Mouse (Mus musculus): ENCODE results near the gene Lypd8. TPM values are rescaled to one million over a fixed set of nuclear protein-coding genes. Genes with fewer than 3 reads are reported as not detected.

Lypd8 gene
- polyA plus RNA-seq (2015; fragmentation: Nextera tagmentation; extraction: Ambion mirVana): 0.21 and 0.27 TPM in 2 replicates

DNA sequence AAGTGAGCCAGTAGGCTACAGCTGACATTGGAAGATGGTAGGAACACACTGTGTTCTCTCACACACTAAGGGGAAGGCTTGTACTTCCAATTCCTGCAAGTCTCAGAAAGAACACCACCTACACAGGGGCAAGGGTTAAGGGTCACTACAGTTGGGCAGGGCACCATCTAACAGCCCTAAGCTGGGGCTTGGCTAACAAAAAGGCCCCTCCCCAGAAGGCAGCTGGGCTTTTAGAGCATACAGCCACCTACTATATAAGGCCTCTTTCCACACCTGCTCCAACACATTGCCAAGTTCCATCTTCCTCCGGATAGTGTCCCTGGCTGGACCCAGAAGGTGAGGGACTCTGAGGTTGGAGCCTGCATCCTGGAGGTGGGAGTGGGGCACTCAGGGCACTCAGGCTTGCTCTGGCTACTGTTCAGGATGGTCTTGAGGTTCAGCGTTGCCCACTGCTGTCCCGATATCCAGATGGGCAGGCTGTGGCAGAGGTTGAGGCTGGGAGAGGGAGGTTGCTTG is at the start of gene Lypd8:
Gene Lypd8, plus strand, starts transcription at position 281 of the 516 bp plus-strand sequence.
- no peak within 1 kb of the TSS for H3K9ac ChIP-seq (replicated peaks; ENCODE audit: low read length)
- no peaks in the 10 kb centered on the region for H3K4me1 ChIP-seq (ENCODE audit: insufficient read depth, low read length)
- H3K4me2 ChIP-seq (replicated peaks; ENCODE audit: low read depth, low read length): no peak within 1 kb of the TSS
- no peak for ATAC-seq (ENCODE audit: low FRiP score, low TSS enrichment)
- H3K9me3 ChIP-seq (ENCODE audit: low read length): no peaks in the 10 kb centered on the region
- no peak within 1 kb of the TSS for H3K27ac ChIP-seq (ENCODE audit: low read length)
- H3K27me3 ChIP-seq (ENCODE audit: insufficient read depth, low read length): no peaks in the 10 kb centered on the region
- H3K36me3 ChIP-seq (ENCODE audit: insufficient read depth, low read length): no peaks in the 10 kb centered on the region
- 92% methylated on average over 3 of the region's 3 CpGs for WGBS
- no peak within 1 kb of the TSS for H3K4me3 ChIP-seq (ENCODE audit: low read length)

DNA sequence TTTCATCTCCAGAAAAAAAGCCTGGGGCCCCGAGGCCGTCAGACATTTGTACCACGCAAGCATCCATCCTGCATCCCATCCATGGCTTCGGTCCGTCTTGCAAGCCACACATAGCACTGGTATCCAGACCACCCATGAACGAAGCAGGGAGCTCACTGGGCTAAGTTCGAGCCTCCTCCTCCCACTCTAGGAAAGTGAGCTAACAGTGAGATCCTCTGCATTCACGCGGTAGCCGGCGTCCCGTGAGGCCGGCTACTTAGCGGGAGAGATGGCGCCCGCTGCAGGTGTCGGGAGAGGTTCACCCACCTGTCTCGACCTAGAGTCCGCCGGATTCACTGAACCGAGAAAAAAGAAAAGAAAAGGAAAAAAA is 49.0 kb upstream of the Lypd8 start:
- H3K9me3 ChIP-seq (ENCODE audit: low read length): peaks cover 6% of the 10 kb centered on the region; the same call in 1 of the 2 replicates
- under 1% methylated on average over 21 of the region's 21 CpGs for WGBS
- ATAC-seq (ENCODE audit: low FRiP score, low TSS enrichment): peak; percentile 29

DNA sequence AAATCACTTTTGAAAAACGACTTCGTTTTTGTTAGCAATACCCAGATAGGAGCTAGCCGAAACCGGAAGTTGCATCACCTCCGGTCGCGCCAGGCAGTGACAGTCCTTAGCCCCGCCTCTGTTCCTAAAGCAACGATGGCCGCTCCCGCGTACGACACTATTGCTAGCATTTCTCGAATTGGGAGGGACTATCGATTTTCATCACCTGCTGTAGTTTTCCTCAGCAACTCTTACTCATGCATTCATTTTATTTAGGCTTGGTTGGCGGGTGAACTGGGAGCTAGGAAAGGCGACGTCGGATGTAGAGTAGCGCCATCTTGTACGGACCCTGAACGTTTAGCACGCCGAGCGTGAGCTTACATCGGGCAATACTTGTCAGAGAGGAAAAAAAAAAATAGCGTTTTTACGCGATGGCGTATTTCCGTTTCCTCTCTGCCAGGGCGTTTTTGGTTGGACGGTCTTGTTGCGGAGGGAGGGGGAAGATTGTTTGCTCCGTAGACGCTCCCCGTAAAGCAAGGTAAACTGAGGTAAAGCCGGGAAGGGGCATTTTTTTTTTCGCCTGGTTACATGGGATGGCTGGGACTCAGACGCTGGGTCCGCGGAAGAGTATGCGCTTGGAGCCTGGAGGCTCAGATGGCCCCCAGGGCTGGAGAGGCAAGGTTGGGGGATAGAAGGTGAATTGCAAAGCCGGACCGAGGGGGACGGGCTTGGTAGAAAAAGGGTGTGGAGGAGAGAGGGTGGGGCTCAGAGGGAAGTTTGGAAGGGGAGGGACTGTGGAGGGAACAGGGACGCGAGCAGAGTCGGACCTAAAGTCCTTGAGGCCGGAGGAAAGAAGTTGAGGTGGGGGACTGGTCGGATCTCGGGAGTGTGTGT is 48.3 kb upstream of the Lypd8 start, which contains the start of the genes Zfp672 and Sh3bp5l:
Gene Zfp672, minus strand, starts transcription at position 64 of the 873 bp plus-strand sequence.
Gene Sh3bp5l, plus strand, starts transcription at position 449 of the 873 bp plus-strand sequence.
- Histone ChIP-seq H3K9me3 (ENCODE audit: low read length) (peaks cover 6% of the 10 kb centered on the region; the same call in 1 of the 2 replicates), H3K4me3 (ENCODE audit: low read length) (peak within 1 kb of the TSS; percentile 93), H3K27ac (ENCODE audit: low read length) (peak within 1 kb of the TSS; percentile 86), H3K9ac (replicated peaks; ENCODE audit: low read length) (peak within 1 kb of the TSS; percentile 88), H3K4me2 (replicated peaks; ENCODE audit: low read depth, low read length) (peak within 1 kb of the TSS; percentile 89), H3K27me3 (ENCODE audit: insufficient read depth, low read length) (no peaks in the 10 kb centered on the region), H3K36me3 (ENCODE audit: insufficient read depth, low read length) (peaks cover 14% of the 10 kb centered on the region), H3K4me1 (ENCODE audit: insufficient read depth, low read length) (peaks cover 32% of the 10 kb centered on the region)
- under 1% methylated on average over 52 of the region's 52 CpGs for WGBS
- ATAC-seq (ENCODE audit: low FRiP score, low TSS enrichment): peak; percentile 91

More for the DNA sequence above, 49.0 kb upstream of the Lypd8 start:
- peak overlapping the region; percentile 68 for H3K27ac ChIP-seq (ENCODE audit: low read length)
- peak overlapping the region; percentile 93 for H3K4me3 ChIP-seq (ENCODE audit: low read length)
- H3K4me2 ChIP-seq (replicated peaks; ENCODE audit: low read depth, low read length): peak overlapping the region; percentile 89
- peaks cover 32% of the 10 kb centered on the region for H3K4me1 ChIP-seq (ENCODE audit: insufficient read depth, low read length)
- peak overlapping the region; percentile 88 for H3K9ac ChIP-seq (replicated peaks; ENCODE audit: low read length)
- H3K27me3 ChIP-seq (ENCODE audit: insufficient read depth, low read length): no peaks in the 10 kb centered on the region
- peaks cover 14% of the 10 kb centered on the region for H3K36me3 ChIP-seq (ENCODE audit: insufficient read depth, low read length)

DNA sequence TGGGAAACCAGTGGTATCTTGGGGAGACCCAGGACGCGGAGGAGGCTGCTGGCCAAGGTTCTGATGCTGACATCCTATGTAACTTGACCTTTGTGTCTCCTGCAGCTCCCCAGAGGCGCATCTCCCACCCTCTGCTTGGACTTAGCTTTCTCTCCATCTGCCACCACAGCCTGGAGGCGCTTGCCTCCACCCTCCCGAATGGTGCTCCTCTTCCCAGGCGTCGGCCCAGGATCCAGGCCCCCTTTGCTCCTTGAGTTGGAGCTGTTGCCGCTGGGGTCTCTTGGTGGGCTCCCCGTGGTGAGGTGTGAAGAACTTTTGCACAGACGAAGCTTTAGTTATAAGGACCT is 47.7 kb upstream of the Lypd8 start:
- peak; percentile 27 for ATAC-seq (ENCODE audit: low FRiP score, low TSS enrichment)
- peak overlapping the region; percentile 86 for H3K27ac ChIP-seq (ENCODE audit: low read length)
- peak overlapping the region; percentile 89 for H3K4me2 ChIP-seq (replicated peaks; ENCODE audit: low read depth, low read length)
- 13% methylated on average over 10 of the region's 10 CpGs for WGBS
- H3K4me3 ChIP-seq (ENCODE audit: low read length): peak overlapping the region; percentile 93
- peak overlapping the region; percentile 88 for H3K9ac ChIP-seq (replicated peaks; ENCODE audit: low read length)
- H3K4me1 ChIP-seq (ENCODE audit: insufficient read depth, low read length): peaks cover 32% of the 10 kb centered on the region
- H3K9me3 ChIP-seq (ENCODE audit: low read length): peaks cover 6% of the 10 kb centered on the region; the same call in 1 of the 2 replicates
- peaks cover 18% of the 10 kb centered on the region for H3K36me3 ChIP-seq (ENCODE audit: insufficient read depth, low read length)
- no peaks in the 10 kb centered on the region for H3K27me3 ChIP-seq (ENCODE audit: insufficient read depth, low read length)

DNA sequence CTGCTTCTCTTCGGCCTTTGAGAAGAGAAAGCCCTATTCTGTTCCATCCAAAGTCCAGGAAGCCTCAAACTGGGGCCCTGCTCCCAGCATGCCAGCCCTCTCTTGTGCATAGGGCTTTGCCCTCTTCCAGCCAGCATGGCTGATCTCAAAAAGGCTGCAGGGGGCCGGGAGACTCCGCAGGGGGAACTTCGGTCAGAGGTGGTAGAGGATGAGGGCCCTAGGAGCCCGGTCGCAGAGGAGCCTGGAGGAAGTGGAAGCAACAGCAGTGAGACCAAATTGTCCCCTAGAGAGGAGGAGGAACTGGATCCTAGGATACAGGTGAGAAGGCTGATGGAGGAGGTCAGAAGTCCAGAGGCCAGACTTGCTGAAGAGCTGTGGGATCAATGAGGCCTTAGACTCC is 47.3 kb upstream of the Lypd8 start:
- H3K27ac ChIP-seq (ENCODE audit: low read length): no peak overlapping the region
- H3K9ac ChIP-seq (replicated peaks; ENCODE audit: low read length): peak overlapping the region; percentile 88
- no peak for ATAC-seq (ENCODE audit: low FRiP score, low TSS enrichment)
- peak overlapping the region; percentile 93 for H3K4me3 ChIP-seq (ENCODE audit: low read length)
- peaks cover 6% of the 10 kb centered on the region; the same call in 1 of the 2 replicates for H3K9me3 ChIP-seq (ENCODE audit: low read length)
- H3K4me2 ChIP-seq (replicated peaks; ENCODE audit: low read depth, low read length): peak overlapping the region; percentile 89
- 85% methylated on average over 6 of the region's 6 CpGs for WGBS
- no peaks in the 10 kb centered on the region for H3K27me3 ChIP-seq (ENCODE audit: insufficient read depth, low read length)
- peaks cover 32% of the 10 kb centered on the region for H3K4me1 ChIP-seq (ENCODE audit: insufficient read depth, low read length)
- H3K36me3 ChIP-seq (ENCODE audit: insufficient read depth, low read length): peaks cover 20% of the 10 kb centered on the region

DNA sequence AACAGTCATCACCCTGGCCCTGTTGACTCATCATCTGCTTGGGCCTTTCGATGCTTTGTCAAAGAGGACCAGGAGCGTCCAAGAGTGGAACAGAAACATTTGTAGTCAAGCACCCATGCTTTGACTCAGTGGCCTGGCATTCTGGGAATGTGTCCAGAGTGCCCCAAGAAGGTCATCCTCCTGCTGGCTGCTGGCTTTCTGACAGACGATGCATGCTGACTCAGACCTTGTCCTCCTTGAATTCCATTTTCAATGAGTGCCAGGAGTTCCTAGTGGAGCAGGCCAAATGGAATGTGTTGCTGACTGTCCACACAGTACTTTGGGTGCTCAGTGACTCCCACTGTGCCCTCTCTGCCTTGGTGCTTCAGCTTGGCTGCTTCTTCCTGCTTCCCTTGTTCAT is 44.1 kb upstream of the Lypd8 start:
- peaks cover 23% of the 10 kb centered on the region for H3K36me3 ChIP-seq (ENCODE audit: insufficient read depth, low read length)
- 69% methylated on average over 3 of the region's 3 CpGs for WGBS
- H3K4me2 ChIP-seq (replicated peaks; ENCODE audit: low read depth, low read length): no peak overlapping the region
- no peak overlapping the region for H3K27ac ChIP-seq (ENCODE audit: low read length)
- H3K9me3 ChIP-seq (ENCODE audit: low read length): no peaks in the 10 kb centered on the region
- H3K4me1 ChIP-seq (ENCODE audit: insufficient read depth, low read length): peaks cover 20% of the 10 kb centered on the region
- H3K27me3 ChIP-seq (ENCODE audit: insufficient read depth, low read length): no peaks in the 10 kb centered on the region
- H3K9ac ChIP-seq (replicated peaks; ENCODE audit: low read length): no peak overlapping the region
- ATAC-seq (ENCODE audit: low FRiP score, low TSS enrichment): no peak
- H3K4me3 ChIP-seq (ENCODE audit: low read length): no peak overlapping the region

DNA sequence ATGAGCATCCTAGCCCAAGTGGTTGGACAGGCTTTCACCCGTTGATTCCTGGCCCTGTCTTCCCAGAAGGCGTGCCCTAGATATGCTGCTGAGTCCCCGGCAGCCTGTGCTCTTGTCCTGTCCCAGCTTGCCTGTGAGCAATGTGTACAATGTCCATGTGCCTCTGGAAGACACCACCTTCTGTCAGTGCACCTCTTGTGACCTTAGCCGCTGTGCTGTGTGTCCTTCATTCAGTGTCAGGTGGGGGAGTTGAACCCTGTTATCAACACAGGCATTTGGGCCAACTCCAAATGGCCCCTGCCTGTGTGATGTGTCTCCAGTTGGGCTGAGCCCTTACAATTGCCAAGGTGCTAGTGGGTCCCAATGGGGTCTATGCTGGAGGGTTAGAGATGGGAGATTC is 32.1 kb upstream of the Lypd8 start:
- Histone ChIP-seq H3K9me3 (ENCODE audit: low read length) (no peaks in the 10 kb centered on the region), H3K36me3 (ENCODE audit: insufficient read depth, low read length) (peaks cover 40% of the 10 kb centered on the region), H3K4me2 (replicated peaks; ENCODE audit: low read depth, low read length) (no peak overlapping the region), H3K4me1 (ENCODE audit: insufficient read depth, low read length) (no peaks in the 10 kb centered on the region), H3K27me3 (ENCODE audit: insufficient read depth, low read length) (no peaks in the 10 kb centered on the region), H3K27ac (ENCODE audit: low read length) (no peak overlapping the region), H3K9ac (replicated peaks; ENCODE audit: low read length) (no peak overlapping the region), H3K4me3 (ENCODE audit: low read length) (no peak overlapping the region)
- ATAC-seq (ENCODE audit: low FRiP score, low TSS enrichment): no peak
- WGBS: 88% methylated on average over 4 of the region's 4 CpGs

DNA sequence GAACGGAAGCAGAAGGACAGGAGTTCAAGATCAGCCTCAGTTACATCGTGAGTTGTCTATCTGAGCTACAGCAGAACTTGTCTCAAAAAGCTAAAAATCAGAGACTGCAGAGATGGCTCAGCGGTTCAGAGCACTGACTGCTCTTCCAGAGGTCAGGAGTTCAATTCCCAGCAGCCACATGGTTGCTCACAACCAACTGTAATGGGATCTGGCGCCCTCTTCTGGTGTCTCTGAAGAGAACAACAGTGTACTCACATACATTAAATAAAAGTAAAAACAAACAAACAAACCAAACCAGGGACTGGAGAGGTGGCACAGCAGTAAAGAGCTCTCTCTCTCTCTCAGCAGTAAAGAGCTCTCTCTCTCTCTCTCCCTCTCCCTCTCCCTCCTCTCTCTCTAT is 28.2 kb upstream of the Lypd8 start:
- H3K27ac ChIP-seq (ENCODE audit: low read length): no peak overlapping the region
- no peak for ATAC-seq (ENCODE audit: low FRiP score, low TSS enrichment)
- H3K9me3 ChIP-seq (ENCODE audit: low read length): no peaks in the 10 kb centered on the region
- H3K4me2 ChIP-seq (replicated peaks; ENCODE audit: low read depth, low read length): no peak overlapping the region
- H3K27me3 ChIP-seq (ENCODE audit: insufficient read depth, low read length): no peaks in the 10 kb centered on the region
- H3K9ac ChIP-seq (replicated peaks; ENCODE audit: low read length): no peak overlapping the region
- 72% methylated on average over 4 of the region's 4 CpGs for WGBS
- H3K4me1 ChIP-seq (ENCODE audit: insufficient read depth, low read length): no peaks in the 10 kb centered on the region
- no peak overlapping the region for H3K4me3 ChIP-seq (ENCODE audit: low read length)
- peaks cover 21% of the 10 kb centered on the region for H3K36me3 ChIP-seq (ENCODE audit: insufficient read depth, low read length)

DNA sequence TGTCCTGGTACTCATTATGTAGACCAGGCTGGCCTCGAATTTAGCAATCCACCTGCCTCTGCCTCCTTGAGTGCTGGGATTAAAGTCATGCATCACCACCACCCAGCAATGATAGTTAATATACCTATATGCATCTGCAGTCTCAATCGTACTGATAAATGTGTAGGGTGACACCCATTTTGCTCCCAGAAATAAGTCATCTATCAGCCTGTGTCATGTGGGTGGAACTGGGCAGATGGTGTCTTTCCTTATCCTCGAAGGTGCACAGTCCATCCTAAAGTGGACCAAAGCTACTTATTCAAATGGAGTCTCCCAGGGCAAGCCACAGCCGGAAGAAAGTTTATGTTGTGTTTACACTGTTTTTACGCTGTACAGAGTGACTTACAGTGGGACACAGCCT is 27.7 kb upstream of the Lypd8 start:
- Histone ChIP-seq H3K27ac (ENCODE audit: low read length) (no peak overlapping the region), H3K4me3 (ENCODE audit: low read length) (no peak overlapping the region), H3K36me3 (ENCODE audit: insufficient read depth, low read length) (peaks cover 16% of the 10 kb centered on the region), H3K9ac (replicated peaks; ENCODE audit: low read length) (no peak overlapping the region), H3K4me1 (ENCODE audit: insufficient read depth, low read length) (no peaks in the 10 kb centered on the region), H3K27me3 (ENCODE audit: insufficient read depth, low read length) (no peaks in the 10 kb centered on the region), H3K4me2 (replicated peaks; ENCODE audit: low read depth, low read length) (no peak overlapping the region), H3K9me3 (ENCODE audit: low read length) (no peaks in the 10 kb centered on the region)
- no peak for ATAC-seq (ENCODE audit: low FRiP score, low TSS enrichment)
- WGBS: 83% methylated on average over 5 of the region's 5 CpGs
